Mouse (Mus musculus) ES-E14 (cell line): ENCODE measurements around the gene Pkn2. TPM values are rescaled to one million over a fixed set of nuclear protein-coding genes. Genes with fewer than 3 reads are reported as not detected.
A peak's percentile ranks its signal among the peaks of the same experiment; 100 is the strongest.

ENCODE experiments used
- DNase-seq: peaks from one replicate; pipeline ENCODE4 v3.0.0-alpha.2; 2013; ENCODE audit warnings: low read depth, low spot score
- H3K27ac ChIP-seq: 2 replicates; pipeline ENCODE4 v1.5.1; 2012; ENCODE audit warnings: low read depth, mild to moderate bottlenecking, low read length, moderate library complexity, mixed read lengths; ENCODE audit not compliant: poor library complexity, insufficient read depth, severe bottlenecking
- H3K36me3 ChIP-seq: 2 replicates; pipeline ENCODE4 v1.6.1; 2012; ENCODE audit warnings: mild to moderate bottlenecking, low read length, moderate library complexity, mixed read lengths; ENCODE audit not compliant: control insufficient read depth, poor library complexity, insufficient read depth, severe bottlenecking
- H3K4me1 ChIP-seq, 2 experiments: fragments of 150-350 bp in 1 of 2; sonication (generic) in 1 of 2; 2 replicates each; pipeline ENCODE4 v1.6.1; 2012; ENCODE audit warnings: low read length in 2 of 2, mild to moderate bottlenecking in 1 of 2, mixed read lengths in 1 of 2; ENCODE audit not compliant: control insufficient read depth in 2 of 2, insufficient read depth in 2 of 2, poor library complexity in 1 of 2
- H3K4me3 ChIP-seq, 2 experiments: fragments of 150-350 bp in 1 of 2; sonication (generic) in 1 of 2; 2 replicates each; pipeline ENCODE4 v1.5.1; 2012; ENCODE audit warnings: low read length in 2 of 2, low read depth in 1 of 2, mild to moderate bottlenecking in 1 of 2, mixed read lengths in 1 of 2; ENCODE audit not compliant: insufficient read depth in 1 of 2, poor library complexity in 1 of 2, severe bottlenecking in 1 of 2
- H3K9ac ChIP-seq: 2 replicates; pipeline ENCODE4 v1.6.1; 2012; ENCODE audit warnings: low read depth, mild to moderate bottlenecking, low read length, mixed read lengths; ENCODE audit not compliant: poor library complexity, insufficient read depth, severe bottlenecking
- H3K9me3 ChIP-seq: fragments of 150-350 bp; sonication (generic); 2 replicates; pipeline ENCODE4 v1.6.1; 2012; ENCODE audit warnings: low read depth, mild to moderate bottlenecking, low read length; ENCODE audit not compliant: control insufficient read depth, insufficient read depth
- CHD2 ChIP-seq: IDR thresholded peaks from 2 replicates; pipeline ENCODE4 v1.6.1; 2014; ENCODE audit warnings: mild to moderate bottlenecking, low read depth, low read length, inconsistent platforms
- HCFC1 ChIP-seq: IDR thresholded peaks from 2 replicates; pipeline ENCODE4 v1.6.1; 2012; ENCODE audit warnings: low read length, inconsistent platforms, borderline replicate concordance; ENCODE audit not compliant: insufficient read depth
- MAFK ChIP-seq: IDR thresholded peaks from 2 replicates; pipeline ENCODE4 v1.6.1; 2014; ENCODE audit warnings: mild to moderate bottlenecking, low read depth, low read length, inconsistent platforms; ENCODE audit not compliant: insufficient read depth
- ZC3H11A ChIP-seq: IDR thresholded peaks from 2 replicates; pipeline ENCODE4 v1.6.1; 2012; ENCODE audit warnings: low read depth, mild to moderate bottlenecking, inconsistent platforms, low read length, borderline replicate concordance
- ZNF384 ChIP-seq: IDR thresholded peaks from 2 replicates; pipeline ENCODE4 v1.6.1; 2012; ENCODE audit warnings: low read depth, low read length, inconsistent platforms
- in situ Hi-C, 2 experiments: fragments of 600-800 bp; cut with MboI; formaldehyde crosslinking; loops; one replicate each; pipeline ENCODE4 v1.15.1; 2025; ENCODE audit warnings: low sequenced_read_pairs in 2 of 2, inconsistent platforms in 1 of 2; ENCODE audit not compliant: unreplicated experiment in 2 of 2
- total RNA-seq: library from RNA; depleted of rRNA; stranded (reverse); fragments of 300-350 nt; gene quantifications from 2 replicates; pipeline ENCODE4 v1.2.3, GENCODE M21; 2012

The Pkn2 gene
- total RNA-seq, 1 experiment = 119 TPM

- Histone ChIP-seq H3K4me1 (no peaks in the 10 kb centered on the region), H3K9ac (no peak overlapping the region), H3K4me3 (no peak overlapping the region), H3K36me3 (no peaks in the 10 kb centered on the region), H3K9me3 (no peaks in the 10 kb centered on the region), H3K27ac (no peak overlapping the region)
- no peak for DNase-seq
- TF ChIP-seq ZC3H11A (no peak), ZNF384 (no peak), HCFC1 (no peak), CHD2 (no peak), MAFK (no peak)
- in situ Hi-C loops = no loop called here
Observed at GRCm38 (mm10) chr3:142917760-142918439, 36.1 kb upstream of the Pkn2 start.

- no peaks in the 10 kb centered on the region for H3K36me3 ChIP-seq
- no peaks in the 10 kb centered on the region for H3K4me1 ChIP-seq
- no peak overlapping the region for H3K9ac ChIP-seq
- TF ChIP-seq CHD2 = no peak
- no peak for TF ChIP-seq ZC3H11A
- TF ChIP-seq ZNF384 = no peak
- TF ChIP-seq MAFK = no peak
- no peak for TF ChIP-seq HCFC1
- H3K4me3 ChIP-seq = no peak overlapping the region
- no peak overlapping the region for H3K27ac ChIP-seq
- H3K9me3 ChIP-seq = no peaks in the 10 kb centered on the region
- DNase-seq = no peak
- in situ Hi-C loops = no loop called here
Observed at GRCm38 (mm10) chr3:142917171-142917570, 35.4 kb upstream of the Pkn2 start.

DNA sequence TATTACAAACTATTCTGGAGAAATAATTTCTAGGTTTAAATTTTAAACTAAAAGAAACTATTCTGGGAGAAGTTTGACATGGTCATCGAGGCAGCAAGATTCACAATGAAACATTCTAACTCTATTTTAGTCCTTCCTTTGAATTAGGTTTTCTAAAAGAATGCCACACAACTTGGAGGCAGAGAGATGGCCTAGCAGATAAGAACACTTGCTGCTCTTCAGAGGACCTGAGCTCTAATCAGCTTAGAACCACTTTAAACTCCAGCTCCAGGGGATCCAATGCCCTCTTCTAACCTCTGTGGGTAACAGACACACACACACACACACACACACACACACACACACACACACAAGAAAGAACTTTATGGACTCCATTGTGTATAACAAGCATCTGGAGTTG lies 31.5 kb upstream of the Pkn2 start:
- DNase-seq = no peak

DNA sequence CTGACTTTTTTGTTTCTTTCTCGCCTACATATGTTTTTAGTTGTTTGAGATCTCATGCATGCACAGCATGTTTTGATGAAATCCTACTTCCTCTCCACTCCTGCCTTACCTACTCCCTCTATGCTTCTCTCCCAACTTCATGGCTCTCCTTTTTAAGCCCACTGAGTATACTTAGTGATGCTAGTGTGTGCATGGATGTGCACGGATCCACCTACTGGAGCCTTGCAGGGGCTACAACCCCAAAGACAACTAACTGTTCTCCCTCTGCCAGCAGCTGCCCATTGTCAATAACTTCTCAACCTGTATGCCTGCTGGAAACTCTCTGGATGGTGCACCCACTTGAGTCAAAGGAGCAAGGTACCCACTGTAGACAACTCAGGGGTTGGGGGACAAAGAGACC lies 17.9 kb upstream of the Pkn2 start:
- in situ Hi-C loops = no loop called here
- Histone ChIP-seq H3K27ac (no peak overlapping the region), H3K4me1 (peaks cover 0 to 4% of the 10 kb centered on the region in 2 experiments; a peak in 1 of 4 replicates), H3K36me3 (no peaks in the 10 kb centered on the region), H3K9ac (no peak overlapping the region), H3K9me3 (no peaks in the 10 kb centered on the region), H3K4me3 (no peak overlapping the region)
- DNase-seq = no peak
- no peak for TF ChIP-seq HCFC1
- no peak for TF ChIP-seq CHD2
- TF ChIP-seq ZNF384 = no peak
- no peak for TF ChIP-seq MAFK
- TF ChIP-seq ZC3H11A = no peak

More for the DNA sequence above, 31.5 kb upstream of the Pkn2 start:
- Histone ChIP-seq H3K4me3 (no peak overlapping the region), H3K4me1 (no peaks in the 10 kb centered on the region), H3K36me3 (no peaks in the 10 kb centered on the region), H3K9me3 (no peaks in the 10 kb centered on the region), H3K27ac (no peak overlapping the region), H3K9ac (no peak overlapping the region)
- in situ Hi-C loops = no loop called here
- TF ChIP-seq MAFK (no peak), ZC3H11A (no peak), ZNF384 (no peak), CHD2 (no peak), HCFC1 (no peak)

DNA sequence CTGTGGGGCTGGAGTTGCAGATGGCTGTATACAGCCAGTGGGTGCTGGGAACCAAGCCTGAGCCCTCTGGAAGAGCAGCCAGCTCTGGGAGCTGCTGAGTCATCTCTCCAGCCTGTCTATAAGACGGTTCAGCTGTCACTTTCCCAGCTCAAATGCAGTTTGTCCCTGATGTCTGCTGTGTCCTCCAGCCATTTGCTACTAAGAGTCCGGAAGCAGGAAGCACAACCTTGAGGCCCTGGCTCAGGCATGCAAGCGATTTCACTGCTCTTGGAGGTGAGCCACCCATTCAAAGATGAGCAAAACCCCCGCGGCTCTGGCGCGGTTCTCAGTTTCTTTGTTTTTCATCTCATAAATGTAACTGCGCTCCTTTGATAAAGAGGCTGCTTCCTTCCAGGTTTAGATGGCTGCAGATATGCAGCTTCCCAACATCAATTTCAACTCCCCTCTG lies 17.2 kb upstream of the Pkn2 start:
- H3K36me3 ChIP-seq = no peaks in the 10 kb centered on the region

More for the DNA sequence above, 17.2 kb upstream of the Pkn2 start:
- no peak for DNase-seq
- no peak overlapping the region for H3K4me3 ChIP-seq
- H3K4me1 ChIP-seq = peaks cover 0 to 4% of the 10 kb centered on the region in 2 experiments; a peak in 1 of 4 replicates
- peak overlapping the region; percentile 17; the same call in 1 of the 2 replicates for H3K9ac ChIP-seq
- in situ Hi-C loops = no loop called here
- no peak overlapping the region for H3K27ac ChIP-seq
- TF ChIP-seq HCFC1 (no peak), ZNF384 (no peak), MAFK (no peak), CHD2 (no peak), ZC3H11A (no peak)
- no peaks in the 10 kb centered on the region for H3K9me3 ChIP-seq
